Mouse (Mus musculus): Measurements from ENCODE around the gene Flg2. TPM values are rescaled to one million over a fixed set of nuclear protein-coding genes. Genes with fewer than 3 reads are reported as not detected.

Gene Flg2
- under 1 TPM in 1 of 2 experiments, not detected in 1; 0.10 TPM for polyA plus RNA-seq (2017; shearing (Covaris generic))

DNA sequence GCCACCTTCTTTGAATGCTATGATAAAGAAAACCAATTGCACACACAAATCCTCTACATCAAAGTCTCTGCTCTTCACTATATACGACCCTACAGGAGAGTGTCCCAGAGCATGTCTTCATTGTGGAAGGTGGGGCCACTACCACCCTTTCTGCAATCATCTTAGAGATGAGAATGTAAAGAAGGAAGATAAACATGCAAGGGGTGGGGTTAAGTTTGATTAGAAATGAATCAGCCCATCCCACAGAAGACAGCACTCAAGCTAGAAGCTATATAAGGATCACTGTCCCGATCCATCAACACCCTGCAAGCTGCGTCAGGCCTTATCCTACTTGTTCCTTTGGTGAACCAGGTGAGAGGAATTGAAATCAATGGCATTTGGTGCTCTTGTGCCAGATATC is at the start of gene Flg2:
TSS of gene Flg2 (plus strand) at position 301 of the 400 bp plus-strand sequence.

Other genes with a start within 250 kb of the Flg2 start
- gene Lce3d, start 239.9 kb upstream of the Flg2 start, polyA plus RNA-seq (2017; shearing (Covaris generic)), result under 1 TPM in 1 of 2 experiments, not detected in 1; 0.34 TPM
- not detected for gene Lce3e, start 230.2 kb upstream of the Flg2 start, polyA plus RNA-seq (2017; shearing (Covaris generic))
- not detected for gene Lce3f, start 205.1 kb upstream of the Flg2 start, polyA plus RNA-seq (2017; shearing (Covaris generic))
- not detected for gene Crct1, start 181.6 kb upstream of the Flg2 start, polyA plus RNA-seq (2017; shearing (Covaris generic))
- not detected for gene Lce1m, start 178.2 kb upstream of the Flg2 start, polyA plus RNA-seq (2017; shearing (Covaris generic))
- gene Gm4858, start 128.5 kb upstream of the Flg2 start, polyA plus RNA-seq (2017; shearing (Covaris generic)), result 1 to 10 TPM in 1 of 2 experiments, not detected in 1; 1.4 TPM
- not detected for gene Crnn, start 52.5 kb upstream of the Flg2 start, polyA plus RNA-seq (2017; shearing (Covaris generic))
- 1 to 10 TPM in 1 of 2 experiments, not detected in 1; 2.0 TPM for gene Flg, start 76.2 kb downstream of the Flg2 start, polyA plus RNA-seq (2017; shearing (Covaris generic))
- not detected for gene Hrnr, start 122.5 kb downstream of the Flg2 start, polyA plus RNA-seq (2017; shearing (Covaris generic))
- under 1 TPM; 0.12 to 0.94 TPM for gene Rptn, start 196.4 kb downstream of the Flg2 start, polyA plus RNA-seq (2017; shearing (Covaris generic))
- gene Tchh, start 245.1 kb downstream of the Flg2 start, polyA plus RNA-seq (2017; shearing (Covaris generic)), result 1 to 10 TPM in 1 of 2 experiments, not detected in 1; 1.4 TPM